Mouse (Mus musculus) T-helper 2 cell (primary cell): ENCODE data around the gene Pou2f3.

ENCODE experiments used
- in situ Hi-C: fragments of 300-600 bp; cut with MboI, MseI; formaldehyde crosslinking; loops from one replicate; pipeline ENCODE4 v1.15.1; 2025; ENCODE audit warnings: high pct_unique_total_duplicates

Pou2f3 gene

GRCm38 (mm10) chr9:43084496-43085362 lies 125.4 kb downstream of the Pou2f3 start:
- in situ Hi-C loops, result no loop called here

- in situ Hi-C loops, result no loop called here
These were observed 126.6 kb downstream of the Pou2f3 start for GRCm38 (mm10) chr9:43083441-43084055.

GRCm38 (mm10) chr9:43078711-43079110 lies 131.5 kb downstream of the Pou2f3 start:
- in situ Hi-C loops, result no loop called here

GRCm38 (mm10) chr9:43076163-43076562 lies 134.0 kb downstream of the Pou2f3 start:
- in situ Hi-C loops, result no loop called here

GRCm38 (mm10) chr9:43074611-43075010 lies 135.6 kb downstream of the Pou2f3 start:
- in situ Hi-C loops, result no loop called here
